Mouse (Mus musculus) thymus, adult 2 months (tissue): ENCODE results near the gene Slc28a2.

ENCODE experiments used
- CTCF ChIP-seq: fragments of 200-500 bp; IDR thresholded peaks from 2 replicates; pipeline ENCODE4 v1.5.1; 2012; ENCODE audit warnings: mild to moderate bottlenecking, control low read depth, low read length, moderate library complexity, borderline replicate concordance; ENCODE audit not compliant: control insufficient read depth, poor library complexity, insufficient read depth; ENCODE audit errors: extremely low read depth
- POLR2A ChIP-seq: fragments of 200-500 bp; IDR thresholded peaks from 2 replicates; pipeline ENCODE4 v1.6.1; 2012; ENCODE audit warnings: mild to moderate bottlenecking, low read length, control low read depth, moderate library complexity; ENCODE audit not compliant: control insufficient read depth, poor library complexity, insufficient read depth; ENCODE audit errors: extremely low read depth

GRCm38 (mm10) chr2:122380768-122381311 is 45.4 kb upstream of the Slc28a2 start:
- no peak for TF ChIP-seq CTCF
- TF ChIP-seq POLR2A = no peak
